Mouse (Mus musculus) liver, adult (tissue): ENCODE measurements around the gene Acvr2a.
A peak's percentile ranks its signal among the peaks of the same experiment; 100 is the strongest.

Experiments used
- GATA4 ChIP-seq: IDR thresholded peaks from 2 replicates; pipeline ENCODE4 v1.6.1; 2014; ENCODE audit warnings: mild to moderate bottlenecking, low read length; ENCODE audit not compliant: insufficient replicate concordance

Acvr2a gene

DNA sequence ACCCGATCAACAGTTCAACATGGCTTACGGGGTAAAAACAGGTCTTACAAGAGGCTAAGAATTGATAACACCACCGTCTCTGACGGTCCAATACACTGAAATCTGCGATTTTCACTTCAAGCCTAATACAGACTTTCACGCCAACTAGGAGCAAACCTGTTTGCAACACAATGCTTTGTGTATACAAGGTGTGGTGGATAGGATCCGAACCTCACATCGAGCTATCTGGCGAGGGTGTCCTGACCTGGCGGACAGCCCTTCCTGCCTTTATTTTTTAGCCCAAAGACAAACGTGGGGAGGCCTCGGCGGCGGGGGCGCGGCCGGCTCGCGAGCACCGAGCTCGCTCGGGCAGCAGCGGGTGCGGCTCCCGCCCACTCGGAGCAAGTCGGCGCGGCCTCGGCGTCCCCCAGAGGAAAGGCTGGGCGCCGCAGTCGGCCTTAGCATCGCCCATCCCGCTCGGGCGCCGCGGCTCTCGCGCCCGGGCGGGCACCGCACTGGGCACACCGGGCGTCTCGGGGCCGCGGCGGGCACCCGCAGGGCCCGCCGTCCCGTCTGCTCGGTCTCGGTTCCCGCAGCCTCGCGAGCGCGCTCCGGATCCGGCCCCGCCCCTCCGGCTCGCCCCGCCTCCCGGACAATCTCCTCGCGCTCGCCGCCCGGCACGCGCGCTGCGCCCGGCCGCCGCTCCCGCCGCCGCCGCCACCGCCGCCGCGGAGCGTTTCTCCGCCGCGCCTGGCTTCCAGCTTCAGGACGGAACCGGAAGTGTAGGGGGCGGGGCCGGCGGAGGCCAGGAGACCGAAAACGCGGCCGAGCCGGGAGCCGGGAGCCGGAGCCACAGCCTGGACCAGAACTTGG lies at the start of gene Acvr2a:
Gene Acvr2a, plus strand, starts transcription at position 739 of the 852 bp plus-strand sequence.
- no peak for TF ChIP-seq GATA4

DNA sequence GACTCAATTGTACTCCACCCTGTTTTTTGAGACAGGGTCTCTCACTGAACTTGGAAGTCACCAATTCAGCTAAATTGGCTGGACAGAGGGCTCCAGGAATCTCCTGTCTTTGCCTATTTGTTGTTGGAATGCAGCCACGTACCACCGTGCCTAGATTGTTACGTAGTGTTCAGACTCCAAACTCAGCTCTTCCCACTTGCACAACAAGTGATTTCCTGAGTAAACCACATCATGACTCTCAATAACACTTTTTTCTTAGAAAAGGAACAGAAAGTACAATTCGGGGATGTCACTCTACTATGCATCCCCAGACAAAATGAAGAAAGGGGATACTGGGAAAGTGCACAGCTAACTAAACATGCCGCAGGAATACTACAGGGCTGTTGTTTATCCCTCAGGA lies 47.4 kb upstream of the Acvr2a start:
- TF ChIP-seq GATA4 = no peak

DNA sequence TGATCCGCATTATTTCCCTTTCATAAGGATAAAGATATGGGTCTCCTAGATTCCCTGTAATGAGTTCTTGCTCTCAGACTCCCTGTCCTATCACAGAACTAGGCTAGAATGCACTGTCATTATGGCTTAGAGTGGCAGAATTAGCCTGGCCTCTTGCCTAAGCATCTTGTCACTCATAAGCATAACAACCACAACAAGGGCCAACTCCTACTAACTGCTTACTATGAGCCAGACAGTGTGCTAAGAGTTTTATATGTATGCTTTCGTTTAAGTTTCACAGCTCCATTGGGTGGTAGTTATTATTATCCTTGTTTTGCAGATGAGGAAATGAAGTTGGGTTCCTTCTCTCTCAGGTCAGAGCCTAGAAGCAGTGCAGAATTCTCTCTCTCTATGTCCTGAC lies 46.1 kb upstream of the Acvr2a start:
- no peak for TF ChIP-seq GATA4

- no peak for TF ChIP-seq GATA4
Measured at GRCm38 (mm10) chr2:48768219-48768618, 45.7 kb upstream of the Acvr2a start.

- no peak for TF ChIP-seq GATA4
Measured at GRCm38 (mm10) chr2:48770100-48770499, 43.8 kb upstream of the Acvr2a start.

DNA sequence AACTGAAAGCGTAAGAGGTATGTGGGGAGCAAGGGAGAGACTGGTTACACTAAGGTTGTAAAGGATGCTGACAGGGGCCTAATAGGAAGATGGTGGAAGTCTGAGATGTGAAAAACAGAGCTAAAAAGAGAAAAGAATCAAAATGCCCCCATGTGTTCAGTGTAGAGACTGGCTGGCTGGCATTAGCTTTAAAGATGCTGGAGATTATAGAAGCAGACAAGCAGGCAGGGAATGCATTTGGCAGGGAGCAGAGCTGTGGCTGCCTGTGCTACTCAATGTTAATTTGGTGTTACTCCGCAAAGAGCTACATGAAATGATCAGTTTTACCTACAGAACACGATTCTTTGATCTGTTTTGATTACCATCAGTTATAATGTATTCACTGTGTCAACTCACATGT lies 43.3 kb upstream of the Acvr2a start:
- TF ChIP-seq GATA4 = no peak

DNA sequence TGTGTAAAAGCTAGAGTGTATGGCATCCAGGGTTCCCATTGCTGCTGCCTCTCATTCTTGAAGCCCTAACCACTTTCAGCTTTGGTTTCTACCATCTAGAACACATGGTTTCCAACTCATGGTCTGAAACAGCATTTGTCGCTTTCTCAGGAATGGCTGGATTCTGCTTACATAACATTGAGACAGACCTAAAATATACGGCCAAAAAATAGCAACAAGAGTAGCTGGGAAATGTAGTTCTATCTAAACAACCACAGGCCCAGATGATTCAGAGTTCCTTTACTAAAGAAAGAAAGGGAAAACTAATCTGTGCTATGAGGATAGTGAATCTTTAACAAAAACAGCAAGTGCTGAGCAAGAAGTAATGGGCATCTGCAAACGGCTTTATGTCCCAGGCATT lies 38.6 kb upstream of the Acvr2a start:
- TF ChIP-seq GATA4 = no peak

GRCm38 (mm10) chr2:48788901-48789300 lies 25.0 kb upstream of the Acvr2a start:
- no peak for TF ChIP-seq GATA4

DNA sequence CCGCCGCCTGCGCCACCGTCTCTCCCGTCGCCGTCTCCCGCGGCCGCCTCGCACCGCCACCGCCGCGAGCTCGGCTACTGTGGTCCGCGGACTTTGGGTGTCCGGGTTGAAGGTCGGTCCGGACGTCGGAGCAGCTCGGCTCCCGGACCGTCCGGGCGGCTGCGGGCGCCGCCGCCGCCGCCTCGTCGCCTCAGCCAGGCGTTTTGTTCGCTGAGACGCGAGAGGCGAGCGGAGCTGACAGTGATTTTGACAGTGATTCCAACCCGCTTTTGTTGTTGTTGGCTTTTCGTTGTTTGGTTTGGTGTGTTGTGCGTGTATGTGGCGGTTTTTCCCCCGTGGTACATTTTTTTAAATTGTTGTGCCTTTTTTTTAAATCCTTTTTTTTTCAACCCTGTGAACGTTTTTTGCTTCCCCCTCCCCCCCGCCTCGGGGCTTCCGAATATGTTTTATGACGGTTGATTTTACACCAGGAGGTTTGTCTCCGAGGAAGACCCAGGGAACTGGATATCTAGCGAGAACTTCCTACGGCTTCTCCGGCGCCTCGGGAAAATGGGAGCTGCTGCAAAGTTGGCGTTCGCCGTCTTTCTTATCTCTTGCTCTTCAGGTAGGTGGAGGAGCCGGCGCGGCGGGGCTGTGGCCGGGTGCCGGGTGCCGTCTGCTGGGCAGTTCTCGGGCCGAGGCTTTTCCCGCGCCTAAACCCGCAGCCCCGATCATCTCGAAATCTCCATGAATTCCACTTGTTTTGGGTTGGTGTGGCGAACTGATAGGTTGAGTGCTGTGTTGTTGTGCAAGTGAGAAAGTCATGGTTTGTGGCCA lies 522 bp downstream of the Acvr2a start:
- peak; percentile 52; the same call in 1 of the 2 replicates for TF ChIP-seq GATA4

DNA sequence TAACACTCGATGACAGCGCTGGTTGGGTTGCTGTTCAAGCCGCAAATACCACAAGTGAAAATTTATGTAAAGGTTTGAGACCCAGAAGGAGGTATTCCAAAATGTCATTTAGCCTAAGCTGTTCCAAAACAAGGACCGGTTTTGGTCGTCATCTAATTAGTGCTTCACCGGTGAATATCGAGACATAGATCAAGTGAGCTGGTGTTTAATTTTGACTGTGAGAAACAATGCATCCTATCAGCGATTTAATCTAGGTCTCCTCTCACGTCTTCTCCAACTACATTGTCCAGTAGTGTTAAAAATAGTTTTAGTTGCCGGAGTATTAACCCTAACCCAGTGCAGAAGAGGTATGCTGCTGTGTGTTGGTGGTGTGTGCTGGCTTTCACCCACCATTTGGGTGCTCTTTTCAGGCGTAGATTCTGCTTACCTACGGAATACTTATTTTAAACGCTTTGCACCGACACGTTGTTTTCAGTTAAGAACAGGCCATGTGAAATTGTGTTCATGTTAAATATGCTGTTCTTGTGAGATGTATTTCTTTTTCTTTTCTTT lies 1.2 kb downstream of the Acvr2a start:
- TF ChIP-seq GATA4 = no peak

GRCm38 (mm10) chr2:48816141-48817028 lies 2.5 kb downstream of the Acvr2a start:
- TF ChIP-seq GATA4 = no peak

GRCm38 (mm10) chr2:48825878-48826277 lies 12.0 kb downstream of the Acvr2a start:
- TF ChIP-seq GATA4 = no peak

DNA sequence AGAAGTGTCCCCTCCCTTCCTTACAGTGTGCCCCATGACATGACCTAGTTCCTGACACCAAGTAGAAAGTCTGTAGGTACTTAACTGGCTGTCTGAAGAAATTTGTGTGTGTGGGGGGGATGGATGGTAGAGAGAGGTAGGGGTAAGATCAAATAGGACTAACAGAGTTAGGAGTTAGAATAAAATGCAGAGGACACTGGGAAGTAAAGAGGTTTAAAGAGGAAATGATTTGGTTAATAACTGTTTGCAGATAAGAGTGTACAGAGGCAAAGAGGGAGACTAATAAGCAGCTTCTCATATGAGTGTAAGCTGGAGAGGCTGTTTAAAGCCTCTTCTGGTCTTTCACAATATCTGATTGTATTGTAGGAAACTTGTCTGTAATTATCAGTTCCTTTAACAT lies 12.5 kb downstream of the Acvr2a start:
- TF ChIP-seq GATA4 = no peak

GRCm38 (mm10) chr2:48830492-48830891 lies 16.6 kb downstream of the Acvr2a start:
- no peak for TF ChIP-seq GATA4

DNA sequence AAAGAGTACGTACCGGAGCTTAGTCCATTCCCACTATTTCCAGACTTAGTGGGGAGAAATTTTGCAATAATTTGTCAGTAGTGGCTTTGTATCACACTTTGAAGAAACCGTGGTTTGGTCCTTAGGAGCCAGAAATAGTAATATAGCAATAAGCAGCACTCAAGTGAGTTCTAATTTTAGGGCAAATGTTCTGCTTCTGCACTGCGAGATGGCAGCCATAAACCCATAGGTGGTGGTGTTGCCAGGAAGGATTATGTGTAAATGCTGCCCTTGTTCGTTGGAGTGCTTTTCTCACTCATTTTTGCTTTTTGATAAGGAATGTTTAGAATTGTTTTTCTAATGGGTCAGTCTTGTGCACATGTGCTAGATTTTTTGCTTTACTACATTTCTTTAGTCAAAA lies 18.4 kb downstream of the Acvr2a start:
- TF ChIP-seq GATA4 = no peak
